Mouse (Mus musculus) small intestine, adult 2 months (tissue): Measurements from ENCODE around the gene Trp53.

ENCODE experiments used
- CTCF ChIP-seq: fragments of 200-500 bp; IDR thresholded peaks from 2 replicates; pipeline ENCODE4 v1.5.1; 2012; ENCODE audit warnings: low read depth, mild to moderate bottlenecking, control low read depth, inconsistent platforms, low read length, moderate library complexity, mixed read lengths; ENCODE audit not compliant: insufficient replicate concordance, insufficient read length; ENCODE audit errors: extremely low read depth
- POLR2A ChIP-seq: fragments of 200-500 bp; IDR thresholded peaks from 2 replicates; pipeline ENCODE4 v1.6.1; 2012; ENCODE audit warnings: low read depth, mild to moderate bottlenecking, control low read depth, inconsistent platforms, low read length, moderate library complexity

DNA sequence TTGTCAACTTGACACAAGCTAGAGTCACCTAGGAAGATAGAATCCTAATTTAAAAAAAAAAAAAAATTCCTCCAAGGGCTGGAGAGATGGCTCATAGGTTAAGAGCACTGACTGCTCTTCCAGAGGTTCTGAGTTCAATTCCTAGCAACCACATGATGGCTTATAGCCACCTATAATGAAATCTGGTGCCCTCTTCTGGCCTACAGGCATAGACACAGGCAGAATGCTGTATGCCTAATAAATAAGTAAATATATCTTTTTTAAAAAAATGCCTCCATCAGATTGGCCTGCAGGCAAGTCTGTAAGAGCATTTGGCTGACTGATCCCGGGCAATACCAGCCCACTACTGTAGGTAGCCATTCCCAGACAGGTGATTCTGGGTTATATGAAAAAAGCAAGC lies 45.2 kb upstream of the Trp53 start:
- no peak for TF ChIP-seq CTCF
- no peak for TF ChIP-seq POLR2A
